Mouse (Mus musculus): ENCODE data around the gene Gm27021.
A peak's percentile ranks its signal among the peaks of the same experiment; 100 is the strongest.

Gm27021 gene

GRCm38 (mm10) chr8:120641245-120641644, 26.6 kb downstream of the Gm27021 start:
- DNase-seq (ENCODE audit: low spot score), result no peak

DNA sequence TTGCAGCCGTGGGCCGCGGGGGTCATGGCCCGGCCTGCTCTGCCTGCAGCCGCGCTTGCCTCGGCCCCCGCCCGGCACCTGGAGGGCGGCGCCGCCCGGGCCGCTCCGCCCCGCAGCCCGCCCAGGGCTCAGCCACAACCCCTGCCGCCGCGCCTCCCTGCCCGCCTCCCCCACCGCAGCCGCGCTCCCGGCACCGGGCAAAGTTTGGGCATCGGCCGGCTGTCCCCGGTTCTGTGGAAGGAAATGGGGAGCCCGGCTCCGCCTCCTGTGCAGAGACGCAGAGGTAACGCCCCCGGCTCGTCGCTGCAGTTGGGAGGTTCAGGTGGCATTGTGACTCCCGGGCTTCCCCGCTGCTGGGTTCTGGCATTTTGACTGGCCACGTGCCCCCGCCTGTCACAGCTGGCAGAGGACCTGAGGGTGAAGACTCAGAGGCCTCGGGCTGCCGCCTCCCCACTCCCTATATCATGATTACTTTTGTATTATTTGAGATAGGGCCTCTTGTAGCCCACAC, 33.5 kb downstream of the Gm27021 start:
- DNase-seq (ENCODE audit: low spot score), result peak; percentile 18

DNA sequence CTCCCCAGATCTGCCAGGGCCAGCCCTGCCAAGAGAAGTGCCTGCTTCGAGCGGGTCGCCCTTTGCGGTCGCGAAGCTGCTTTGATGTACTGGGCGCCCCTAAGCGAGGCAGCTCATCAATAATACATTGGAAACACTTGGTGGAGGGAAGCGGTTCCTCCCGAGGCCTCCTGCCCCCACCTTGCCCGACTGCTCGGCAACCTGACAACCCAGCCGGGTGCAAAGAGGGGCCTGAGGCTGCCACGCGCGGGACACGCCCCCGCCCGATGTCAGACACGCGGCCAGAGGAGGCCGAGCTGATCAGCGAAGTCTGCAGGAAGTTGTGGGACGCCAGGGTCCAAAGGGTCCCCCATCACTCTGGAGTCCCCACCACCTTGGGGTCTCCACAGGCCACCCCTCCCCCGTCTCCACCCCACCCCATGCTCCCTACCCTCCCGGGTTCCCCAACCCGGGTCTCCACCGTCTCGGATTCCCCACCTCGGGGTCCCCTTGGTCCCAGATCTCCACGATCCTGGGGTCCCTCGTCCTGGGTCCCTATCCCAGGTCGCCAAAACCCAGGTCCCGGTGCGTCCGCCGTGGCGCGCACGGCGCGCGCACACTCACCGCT, 34.1 kb downstream of the Gm27021 start:
- DNase-seq (ENCODE audit: low spot score), result no peak

DNA sequence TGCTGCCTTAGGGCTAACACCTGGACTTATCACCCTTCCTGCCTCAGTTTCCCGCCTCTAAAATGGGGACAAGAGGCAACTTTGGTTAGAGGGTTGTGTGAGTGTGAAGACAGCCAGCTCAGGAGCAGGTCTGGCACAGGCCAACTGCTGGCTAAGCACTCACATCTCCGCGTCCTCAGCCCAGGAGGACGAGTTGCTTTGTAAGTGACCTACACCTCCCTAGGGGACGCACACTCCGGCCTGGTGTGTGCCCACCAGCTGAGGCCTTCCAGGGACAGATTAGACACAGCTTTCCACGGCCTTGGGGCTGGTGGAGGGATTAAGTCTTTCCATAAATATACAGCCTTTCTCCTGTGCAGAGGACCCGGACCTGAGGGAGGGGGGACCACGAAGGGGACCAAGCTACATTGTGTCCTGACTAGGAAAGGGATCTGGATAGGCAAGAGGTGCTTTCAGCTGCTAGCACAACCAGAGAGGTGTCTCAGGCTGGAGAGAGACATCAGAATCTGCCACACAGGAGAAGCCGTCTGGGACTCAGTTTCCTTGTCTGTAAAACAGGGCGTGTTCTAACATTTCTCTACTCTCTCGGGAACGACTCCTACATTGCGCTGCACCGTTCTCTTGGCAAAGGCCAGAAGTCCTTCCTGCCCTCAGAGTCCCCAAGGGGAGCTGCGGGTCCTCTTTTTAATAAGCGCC, 34.8 kb downstream of the Gm27021 start:
- DNase-seq (ENCODE audit: low spot score), result no peak

DNA sequence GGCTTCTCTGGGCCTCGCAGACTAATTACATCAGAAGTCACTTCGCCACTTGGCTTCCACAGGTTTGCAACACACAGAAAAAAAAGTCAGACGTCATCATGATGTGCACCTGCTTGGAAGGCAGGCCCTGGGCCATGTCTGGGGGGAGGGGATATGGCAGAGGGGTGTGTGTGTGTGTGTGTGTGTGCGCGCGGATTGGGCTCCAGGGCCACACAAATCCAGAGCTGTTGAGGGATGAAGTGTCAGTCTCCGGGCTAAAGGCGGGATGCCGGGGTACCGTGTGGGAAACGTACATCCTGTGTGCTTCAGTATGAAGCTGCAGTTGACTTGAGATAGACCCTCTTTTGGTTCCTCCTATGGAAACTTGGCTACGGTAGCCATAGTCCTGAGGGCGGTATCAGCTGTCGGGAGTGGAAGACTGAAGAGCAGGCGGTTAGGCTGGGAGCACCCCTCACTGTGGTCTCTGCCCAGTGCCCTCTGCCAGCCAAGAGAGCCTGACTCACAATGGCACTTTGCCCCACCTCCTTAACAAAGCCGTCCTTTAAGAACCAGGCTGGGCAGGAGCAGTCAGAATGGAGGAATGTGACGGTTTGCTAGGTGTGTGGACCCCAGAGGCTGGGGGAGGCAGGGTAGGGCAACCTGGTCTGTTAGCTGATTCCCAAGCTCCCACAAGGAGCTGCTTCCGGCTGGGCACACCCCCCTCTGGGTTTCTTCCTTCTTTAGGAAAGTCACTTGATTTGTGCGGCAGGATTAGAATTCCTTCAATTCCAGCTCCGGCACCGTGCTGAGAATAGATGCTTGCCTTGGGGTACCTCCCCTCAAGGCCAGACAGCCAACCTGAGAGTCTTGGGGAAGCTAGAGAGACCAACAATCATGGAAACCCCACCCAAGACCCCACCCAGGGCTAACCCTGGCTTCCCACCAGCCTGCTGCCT, 36.2 kb downstream of the Gm27021 start:
- no peak for DNase-seq (ENCODE audit: low spot score)

DNA sequence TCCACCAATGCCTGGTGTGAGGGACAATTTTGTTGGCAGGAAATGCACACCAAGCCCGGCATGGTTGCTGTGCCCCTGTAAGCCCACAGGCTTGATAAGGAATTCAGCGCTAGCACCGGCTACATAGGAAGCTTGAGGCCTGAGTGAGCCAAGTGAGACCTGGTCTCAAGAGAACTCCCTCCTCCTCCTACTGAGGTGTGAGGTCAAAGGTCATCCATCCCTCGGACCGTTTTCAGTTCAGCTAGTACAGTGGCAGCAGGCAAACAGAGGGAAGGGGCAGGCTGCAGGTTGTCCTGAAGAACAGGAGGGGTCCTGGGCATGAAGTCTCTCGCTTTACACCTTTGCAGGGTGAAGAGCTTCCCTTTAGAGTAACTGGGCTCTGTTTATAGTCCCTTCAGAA, 37.0 kb downstream of the Gm27021 start:
- DNase-seq (ENCODE audit: low spot score), result no peak

GRCm38 (mm10) chr8:120630031-120630430, 37.8 kb downstream of the Gm27021 start:
- no peak for DNase-seq (ENCODE audit: low spot score)

DNA sequence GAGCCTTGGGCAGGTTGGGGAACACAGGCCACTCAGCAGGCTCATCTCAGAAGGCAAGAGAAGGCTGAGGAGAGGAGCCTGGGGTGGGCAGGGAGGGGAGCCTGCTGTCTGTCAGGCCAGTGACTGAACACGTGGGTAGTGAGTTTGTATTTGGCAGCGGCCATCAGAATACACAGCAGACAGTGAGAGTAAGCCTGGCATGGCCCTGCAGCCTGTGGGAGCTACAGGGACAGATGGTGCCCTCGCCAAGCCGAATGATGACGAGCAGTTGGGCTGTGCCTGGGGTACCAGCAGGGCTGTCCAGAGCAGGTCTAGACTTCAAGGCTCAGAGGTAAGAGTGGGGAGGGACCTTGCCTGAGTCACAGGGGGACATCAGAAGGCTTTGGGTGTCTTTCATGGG, 40.6 kb downstream of the Gm27021 start:
- DNase-seq (ENCODE audit: low spot score), result no peak

DNA sequence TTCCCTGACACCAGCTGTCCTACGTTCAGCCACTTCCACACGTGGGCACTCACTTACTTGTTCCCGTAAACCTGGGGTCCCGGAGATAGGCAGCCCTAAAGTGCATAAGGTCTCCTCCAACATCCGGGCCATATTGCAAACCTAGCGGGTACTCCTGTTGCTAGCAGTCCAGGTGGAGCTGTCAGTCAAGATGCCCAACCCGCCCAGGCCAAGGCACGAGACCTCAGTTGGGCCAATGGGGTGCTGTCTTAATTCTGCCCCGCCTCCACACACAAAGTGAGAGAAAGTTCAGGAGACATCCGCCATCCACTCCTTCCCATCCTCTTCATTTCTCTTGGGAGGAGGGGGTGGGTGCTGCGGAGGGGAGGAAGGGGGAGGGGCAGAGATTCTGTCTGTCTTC, 41.4 kb downstream of the Gm27021 start:
- DNase-seq (ENCODE audit: low spot score), result no peak

DNA sequence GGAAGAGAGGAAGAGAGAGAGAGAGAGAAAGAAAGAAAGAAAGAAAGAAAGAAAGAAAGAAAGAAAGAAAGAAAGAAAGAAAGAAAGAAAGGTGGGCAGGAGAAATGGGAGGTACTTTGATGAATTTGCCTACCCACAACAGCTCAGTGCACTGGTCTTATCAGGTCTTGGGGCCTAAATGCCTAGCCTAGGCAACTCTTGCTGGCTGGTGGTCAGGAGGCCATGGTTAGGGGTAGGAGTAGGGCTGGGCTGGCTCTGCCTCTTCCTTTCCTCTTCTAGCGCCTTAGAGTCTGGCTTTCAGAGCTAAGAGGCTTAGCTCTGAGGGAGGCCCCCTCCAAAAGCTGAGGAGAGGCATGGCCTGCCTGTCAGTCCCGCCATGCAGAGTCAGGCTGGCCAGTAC, 44.3 kb downstream of the Gm27021 start:
- no peak for DNase-seq (ENCODE audit: low spot score)

DNA sequence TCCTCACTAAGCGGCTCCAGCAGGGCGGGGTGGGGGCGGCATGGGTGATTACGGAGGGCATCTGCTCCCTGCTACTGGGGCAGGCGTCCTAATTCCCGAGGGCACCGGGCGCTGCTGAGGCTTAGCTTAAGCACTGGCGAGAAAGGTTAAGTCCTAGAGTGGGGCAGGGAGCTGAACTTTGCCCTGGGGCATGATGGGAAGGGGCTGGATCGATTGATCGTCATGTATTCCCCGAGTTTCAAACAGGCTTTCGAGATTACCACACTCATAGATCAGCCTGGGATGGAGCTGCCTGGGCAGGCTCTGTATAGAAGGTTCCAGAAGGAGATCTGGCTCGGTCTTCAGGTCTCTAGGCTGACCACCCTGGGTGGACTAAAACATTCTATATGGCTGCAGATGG, 45.7 kb downstream of the Gm27021 start:
- DNase-seq (ENCODE audit: low spot score), result no peak

- no peak for DNase-seq (ENCODE audit: low spot score)
These were observed 47.4 kb downstream of the Gm27021 start for GRCm38 (mm10) chr8:120620441-120620840.

GRCm38 (mm10) chr8:120619235-120620180, 48.4 kb downstream of the Gm27021 start:
- no peak for DNase-seq (ENCODE audit: low spot score)

DNA sequence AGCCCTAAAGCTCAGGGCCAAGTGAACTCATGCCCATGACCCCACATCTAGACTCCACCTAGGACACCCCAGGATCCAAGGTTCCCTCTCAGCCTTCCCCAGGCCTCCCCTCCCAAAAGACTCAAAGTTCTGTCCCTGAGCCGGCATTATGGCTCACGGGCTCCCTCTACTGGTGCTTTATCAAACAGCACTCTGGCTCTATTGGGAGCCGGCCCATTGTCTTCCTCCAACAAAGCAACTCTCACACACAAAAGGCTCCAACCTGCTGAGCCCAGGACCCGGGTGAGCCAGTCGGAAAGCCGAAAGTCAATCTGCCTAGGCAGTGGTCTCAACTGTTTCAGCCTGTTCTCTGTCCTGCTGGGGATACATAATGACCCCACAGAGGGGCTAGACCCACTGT, 49.8 kb downstream of the Gm27021 start:
- DNase-seq (ENCODE audit: low spot score), result peak; percentile 52

- no peak for DNase-seq (ENCODE audit: low spot score)
These were observed 50.9 kb downstream of the Gm27021 start for GRCm38 (mm10) chr8:120616663-120617626.

DNA sequence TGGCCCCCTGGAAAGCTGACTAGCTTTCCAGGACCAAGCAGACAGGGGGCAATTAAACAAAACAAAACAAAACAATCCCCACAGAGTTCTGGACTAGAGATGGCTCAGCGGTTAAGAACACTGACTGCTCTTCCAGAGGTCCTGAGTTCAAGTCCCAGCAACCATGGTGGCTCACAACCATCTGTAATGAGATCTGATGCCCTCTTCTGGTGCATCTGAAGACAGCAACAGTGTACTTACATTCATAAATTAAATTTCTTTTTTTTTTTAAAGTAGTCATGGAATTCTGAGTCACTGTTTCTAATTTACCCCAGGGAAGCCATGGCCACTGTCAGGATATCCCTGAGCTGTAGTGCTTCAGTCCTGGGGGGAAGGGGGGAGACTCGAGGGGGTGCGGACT, 53.4 kb downstream of the Gm27021 start:
- DNase-seq (ENCODE audit: low spot score), result no peak

DNA sequence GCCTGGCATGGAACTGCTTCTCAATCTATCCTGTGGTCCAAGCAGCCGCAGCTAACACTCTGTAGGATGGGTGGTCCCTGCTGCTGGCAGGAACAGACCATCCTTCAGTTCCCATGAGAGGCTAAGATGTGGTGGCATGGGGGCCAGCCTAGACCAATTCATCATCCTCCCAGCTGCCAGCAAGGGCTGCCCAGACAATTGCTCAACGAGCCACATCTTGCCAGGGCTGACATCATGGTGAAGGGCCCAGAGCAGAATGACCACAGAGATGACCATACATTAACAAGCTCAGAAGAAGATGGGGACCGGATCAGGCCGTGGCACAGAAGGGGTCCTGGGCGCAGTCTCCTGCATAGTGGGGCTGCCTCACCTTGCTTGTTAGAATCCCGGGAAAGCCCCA, 57.1 kb downstream of the Gm27021 start:
- no peak for DNase-seq (ENCODE audit: low spot score)

- peak; percentile 65 for DNase-seq (ENCODE audit: low spot score)
These were observed 60.0 kb downstream of the Gm27021 start for GRCm38 (mm10) chr8:120607885-120608284.

GRCm38 (mm10) chr8:120607460-120607859, 60.4 kb downstream of the Gm27021 start:
- DNase-seq (ENCODE audit: low spot score), result no peak

- DNase-seq (ENCODE audit: low spot score), result no peak
These were observed 65.2 kb downstream of the Gm27021 start for GRCm38 (mm10) chr8:120602672-120603071.
